Mouse (Mus musculus) MEL (cell line): ENCODE results near the gene Ntsr2. TPM values are rescaled to one million over a fixed set of nuclear protein-coding genes. Genes with fewer than 3 reads are reported as not detected.

Experiments
- DNase-seq: peaks from one replicate; pipeline ENCODE4 v3.0.0; 2011; ENCODE audit warnings: low read depth, low spot score
- H3K27ac ChIP-seq: 2 replicates; pipeline ENCODE4 v1.5.1; 2012; ENCODE audit warnings: low read depth, mild to moderate bottlenecking, control low read depth, low read length, moderate library complexity; ENCODE audit not compliant: control insufficient read depth
- H3K27me3 ChIP-seq, 2 experiments: fragments of 150-350 bp in 1 of 2; sonication (generic) in 1 of 2; 2 replicates each; pipeline ENCODE4 v1.6.1; 2012; ENCODE audit warnings: low read length in 2 of 2, mild to moderate bottlenecking in 2 of 2, improper control_type of control experiment in 1 of 2, moderate library complexity in 1 of 2; ENCODE audit not compliant: insufficient read depth in 2 of 2, control insufficient read depth in 1 of 2
- H3K36me3 ChIP-seq, 2 experiments: 2 replicates each; pipeline ENCODE4 v1.6.1; 2012 to 2014; ENCODE audit warnings: low read length in 2 of 2, improper control_type of control experiment in 1 of 2, inconsistent platforms in 1 of 2, mild to moderate bottlenecking in 1 of 2; ENCODE audit not compliant: insufficient read depth in 2 of 2, control insufficient read depth in 1 of 2
- H3K4me1 ChIP-seq, 2 experiments: fragments of 150-350 bp in 1 of 2; sonication (generic) in 1 of 2; 2 replicates each; pipeline ENCODE4 v1.6.1; 2012; ENCODE audit warnings: low read length in 2 of 2, improper control_type of control experiment in 1 of 2, mild to moderate bottlenecking in 1 of 2; ENCODE audit not compliant: insufficient read depth in 2 of 2, control insufficient read depth in 1 of 2
- H3K4me3 ChIP-seq, 2 experiments: fragments of 150-350 bp in 1 of 2; sonication (generic) in 1 of 2; 2 replicates each; pipeline ENCODE4 v1.5.1; 2012; ENCODE audit warnings: low read depth in 2 of 2, low read length in 2 of 2, mild to moderate bottlenecking in 2 of 2, moderate library complexity in 2 of 2, control low read depth in 1 of 2, improper control_type of control experiment in 1 of 2; ENCODE audit not compliant: control insufficient read depth in 1 of 2, insufficient read depth in 1 of 2
- H3K79me2 ChIP-seq: 2 replicates; pipeline ENCODE4 v1.6.1; 2012; ENCODE audit warnings: mild to moderate bottlenecking, low read length, moderate library complexity; ENCODE audit not compliant: control insufficient read depth, poor library complexity, insufficient read depth
- H3K9ac ChIP-seq: 2 replicates; pipeline ENCODE4 v1.6.1; 2012; ENCODE audit warnings: low read depth, mild to moderate bottlenecking, control low read depth, low read length, moderate library complexity; ENCODE audit not compliant: control insufficient read depth, poor library complexity, severe bottlenecking
- H3K9me3 ChIP-seq: fragments of 150-350 bp; sonication (generic); replicated peaks from 2 replicates; pipeline ENCODE4 v1.6.1; 2012; ENCODE audit warnings: mild to moderate bottlenecking, low read length, improper control_type of control experiment, moderate library complexity; ENCODE audit not compliant: insufficient read depth
- BHLHE40 ChIP-seq: IDR thresholded peaks from 2 replicates; pipeline ENCODE4 v1.6.1; 2012; ENCODE audit warnings: low read depth, mild to moderate bottlenecking, inconsistent platforms, low read length, improper control_type of control experiment, borderline replicate concordance
- CHD1 ChIP-seq: IDR thresholded peaks from 2 replicates; pipeline ENCODE4 v1.6.1; 2012; ENCODE audit warnings: low read depth, mild to moderate bottlenecking, inconsistent platforms, low read length, improper control_type of control experiment
- CTCF ChIP-seq, 3 experiments: IDR thresholded peaks in 2 of 3; conservative IDR thresholded peaks in 1 of 3; 2 replicates each; pipeline ENCODE4 v1.5.1; 2011 to 2012; ENCODE audit warnings: low read length in 3 of 3, low read depth in 2 of 3, mild to moderate bottlenecking in 2 of 3, improper control_type of control experiment in 1 of 3, inconsistent platforms in 1 of 3, mixed read lengths in 1 of 3, moderate library complexity in 1 of 3; ENCODE audit not compliant: control insufficient read depth in 1 of 3, insufficient read depth in 1 of 3, poor library complexity in 1 of 3, severe bottlenecking in 1 of 3
- E2F4 ChIP-seq: IDR thresholded peaks from 2 replicates; pipeline ENCODE4 v1.6.1; 2011; ENCODE audit warnings: low read depth, low read length, improper control_type of control experiment, borderline replicate concordance
- ELF1 ChIP-seq: IDR thresholded peaks from 2 replicates; pipeline ENCODE4 v1.6.1; 2014; ENCODE audit warnings: low read depth, mild to moderate bottlenecking, inconsistent platforms, low read length, improper control_type of control experiment, moderate library complexity
- GABPA ChIP-seq: IDR thresholded peaks from 2 replicates; pipeline ENCODE4 v1.6.1; 2012; ENCODE audit warnings: low read depth, mild to moderate bottlenecking, inconsistent platforms, low read length, improper control_type of control experiment, moderate library complexity
- GATA1 ChIP-seq: IDR thresholded peaks from 2 replicates; pipeline ENCODE4 v1.6.1; 2011; ENCODE audit warnings: low read depth, low read length, improper control_type of control experiment
- HCFC1 ChIP-seq: IDR thresholded peaks from 2 replicates; pipeline ENCODE4 v1.6.1; 2012; ENCODE audit warnings: low read depth, mild to moderate bottlenecking, inconsistent platforms, low read length, improper control_type of control experiment, moderate library complexity
- JUND ChIP-seq: IDR thresholded peaks from 2 replicates; pipeline ENCODE4 v1.6.1; 2011; ENCODE audit warnings: low read depth, mild to moderate bottlenecking, improper control_type of control experiment, low read length
- KAT2A ChIP-seq: conservative IDR thresholded peaks from 2 replicates; pipeline ENCODE4 v1.6.1; 2012; ENCODE audit warnings: low read depth, low read length, improper control_type of control experiment, inconsistent platforms
- MAFK ChIP-seq: IDR thresholded peaks from 2 replicates; pipeline ENCODE4 v1.6.1; 2011; ENCODE audit warnings: low read depth, mild to moderate bottlenecking, low read length, improper control_type of control experiment, borderline replicate concordance
- MAX ChIP-seq: IDR thresholded peaks from 2 replicates; pipeline ENCODE4 v1.6.1; 2011; ENCODE audit warnings: low read length, improper control_type of control experiment
- MAZ ChIP-seq: IDR thresholded peaks from 2 replicates; pipeline ENCODE4 v1.6.1; 2012; ENCODE audit warnings: low read depth, mild to moderate bottlenecking, inconsistent platforms, low read length, improper control_type of control experiment
- MEF2A ChIP-seq: IDR thresholded peaks from 2 replicates; pipeline ENCODE4 v1.6.1; 2014; ENCODE audit warnings: low read depth, mild to moderate bottlenecking, inconsistent platforms, low read length, improper control_type of control experiment; ENCODE audit not compliant: poor library complexity, insufficient replicate concordance, severe bottlenecking; ENCODE audit errors: extremely low read depth
- MXI1 ChIP-seq: IDR thresholded peaks from 2 replicates; pipeline ENCODE4 v1.6.1; 2011; ENCODE audit warnings: mild to moderate bottlenecking, low read depth, low read length, improper control_type of control experiment
- MYB ChIP-seq: IDR thresholded peaks from 2 replicates; pipeline ENCODE4 v1.6.1; 2011; ENCODE audit warnings: mild to moderate bottlenecking, low read depth, low read length, improper control_type of control experiment
- NELFE ChIP-seq: IDR thresholded peaks from 2 replicates; pipeline ENCODE4 v1.6.1; 2011; ENCODE audit warnings: low read depth, low read length, improper control_type of control experiment
- POLR2A ChIP-seq, 2 experiments: IDR thresholded peaks; 2 replicates each; pipeline ENCODE4 v1.6.1; 2011 to 2012; ENCODE audit warnings: low read length in 2 of 2, mild to moderate bottlenecking in 2 of 2, control low read depth in 1 of 2, improper control_type of control experiment in 1 of 2, low read depth in 1 of 2, moderate library complexity in 1 of 2; ENCODE audit not compliant: control insufficient read depth in 1 of 2, insufficient read depth in 1 of 2, poor library complexity in 1 of 2
- POLR2AphosphoS5 ChIP-seq: IDR thresholded peaks from 2 replicates; pipeline ENCODE4 v1.6.1; 2012; ENCODE audit warnings: low read depth, borderline replicate concordance, mild to moderate bottlenecking, inconsistent platforms, low read length, moderate library complexity, mixed read lengths
- RAD21 ChIP-seq: IDR thresholded peaks from 2 replicates; pipeline ENCODE4 v1.6.1; 2011; ENCODE audit warnings: mild to moderate bottlenecking, low read depth, low read length, improper control_type of control experiment
- SIN3A ChIP-seq: IDR thresholded peaks from 2 replicates; pipeline ENCODE4 v1.6.1; 2012; ENCODE audit warnings: low read length, improper control_type of control experiment, inconsistent platforms
- SMC3 ChIP-seq: IDR thresholded peaks from 2 replicates; pipeline ENCODE4 v1.6.1; 2011; ENCODE audit warnings: low read depth, low read length, improper control_type of control experiment
- TAL1 ChIP-seq: IDR thresholded peaks from 2 replicates; pipeline ENCODE4 v1.6.1; 2012; ENCODE audit warnings: mild to moderate bottlenecking, inconsistent platforms, low read length, moderate library complexity, mixed read lengths
- TBP ChIP-seq: IDR thresholded peaks from 2 replicates; pipeline ENCODE4 v1.8.0; 2011; ENCODE audit warnings: low read depth, low read length, improper control_type of control experiment
- TCF12 ChIP-seq: IDR thresholded peaks from 2 replicates; pipeline ENCODE4 v1.6.1; 2014; ENCODE audit warnings: low read depth, mild to moderate bottlenecking, inconsistent platforms, low read length, improper control_type of control experiment, moderate library complexity
- UBTF ChIP-seq: IDR thresholded peaks from 2 replicates; pipeline ENCODE4 v1.6.1; 2012; ENCODE audit warnings: low read depth, mild to moderate bottlenecking, inconsistent platforms, low read length, improper control_type of control experiment, moderate library complexity, borderline replicate concordance; ENCODE audit not compliant: insufficient read depth
- ZC3H11A ChIP-seq: IDR thresholded peaks from 2 replicates; pipeline ENCODE4 v1.6.1; 2012; ENCODE audit warnings: low read depth, mild to moderate bottlenecking, inconsistent platforms, low read length, improper control_type of control experiment
- ZKSCAN1 ChIP-seq: IDR thresholded peaks from 2 replicates; pipeline ENCODE4 v1.6.1; 2012; ENCODE audit warnings: low read depth, mild to moderate bottlenecking, inconsistent platforms, low read length, improper control_type of control experiment, moderate library complexity
- ZMIZ1 ChIP-seq: IDR thresholded peaks from 2 replicates; pipeline ENCODE4 v1.6.1; 2012; ENCODE audit warnings: low read depth, mild to moderate bottlenecking, inconsistent platforms, low read length, improper control_type of control experiment, moderate library complexity
- polyA plus RNA-seq, 2 experiments: library from polyadenylated mRNA; stranded (reverse) in 1 of 2; unstranded in 1 of 2; fragments of >175 nt in 1 of 2; fragments of >200 nt in 1 of 2; gene quantifications; 2 replicates each; pipeline versions ENCODE4 v1.2.1 to v1.2.4; 2012; ENCODE audit warnings: low replicate concordance in 2 of 2, low read depth in 1 of 2; ENCODE audit not compliant: insufficient read length in 2 of 2, insufficient read depth in 1 of 2, missing spikeins in 1 of 2
- total RNA-seq: library from RNA; depleted of rRNA; stranded (reverse); fragments of 300-350 nt; gene quantifications from 2 replicates; pipeline ENCODE4 v1.2.3, GENCODE M21; 2012

Gene Ntsr2
- total and polyA plus RNA-seq, 3 experiments: not detected

- no peaks in the 10 kb centered on the region for H3K36me3 ChIP-seq
- no peaks in the 10 kb centered on the region for H3K4me1 ChIP-seq
- H3K9ac ChIP-seq: no peak overlapping the region
- no peaks in the 10 kb centered on the region for H3K9me3 ChIP-seq
- H3K27me3 ChIP-seq: peaks cover 0 to 11% of the 10 kb centered on the region in 2 experiments; a peak in 2 of 4 replicates
- DNase-seq: no peak
- no peak overlapping the region for H3K27ac ChIP-seq
- no peak overlapping the region for H3K4me3 ChIP-seq
- no peaks in the 10 kb centered on the region for H3K79me2 ChIP-seq
- TF ChIP-seq ELF1 (no peak), UBTF (no peak), BHLHE40 (no peak), MXI1 (no peak), SMC3 (no peak), HCFC1 (no peak), GATA1 (no peak), GABPA (no peak), ZMIZ1 (no peak), POLR2AphosphoS5 (no peak), CTCF (IDR thresholded peaks at IDR 0.05 in 2 of 3, conservative IDR thresholded peaks at IDR 0.05 in 1 of 3; ENCODE audit: control insufficient read depth in 1 of 3, insufficient read depth in 1 of 3, low read depth in 2 of 3, low read length in 3 of 3, poor library complexity in 1 of 3, severe bottlenecking in 1 of 3) (no peak), SIN3A (no peak), ZKSCAN1 (no peak), CHD1 (no peak), TCF12 (no peak), NELFE (no peak), POLR2A (IDR thresholded peaks at IDR 0.05; ENCODE audit: control insufficient read depth in 1 of 2, insufficient read depth in 1 of 2, low read depth in 1 of 2, low read length in 2 of 2, poor library complexity in 1 of 2) (no peak), E2F4 (no peak)
Measured at GRCm38 (mm10) chr12:16615738-16616137, 37.4 kb upstream of the Ntsr2 start.

- Histone ChIP-seq H3K4me3 (no peak overlapping the region), H3K27me3 (peaks cover 0 to 3% of the 10 kb centered on the region in 2 experiments; a peak in 2 of 4 replicates), H3K4me1 (no peaks in the 10 kb centered on the region), H3K27ac (no peak overlapping the region), H3K36me3 (no peaks in the 10 kb centered on the region), H3K9me3 (no peaks in the 10 kb centered on the region), H3K9ac (no peak overlapping the region), H3K79me2 (no peaks in the 10 kb centered on the region)
- TF ChIP-seq POLR2A (IDR thresholded peaks at IDR 0.05; ENCODE audit: control insufficient read depth in 1 of 2, insufficient read depth in 1 of 2, low read depth in 1 of 2, low read length in 2 of 2, poor library complexity in 1 of 2): no peak
- no peak for TF ChIP-seq TCF12
- no peak for TF ChIP-seq TBP
- no peak for TF ChIP-seq SMC3
- TF ChIP-seq MAX: no peak
- TF ChIP-seq MAZ: no peak
- no peak for TF ChIP-seq TAL1
- no peak for TF ChIP-seq KAT2A
- no peak for TF ChIP-seq CTCF (IDR thresholded peaks at IDR 0.05 in 2 of 3, conservative IDR thresholded peaks at IDR 0.05 in 1 of 3; ENCODE audit: control insufficient read depth in 1 of 3, insufficient read depth in 1 of 3, low read depth in 2 of 3, low read length in 3 of 3, poor library complexity in 1 of 3, severe bottlenecking in 1 of 3)
- no peak for TF ChIP-seq MEF2A
- TF ChIP-seq GABPA: no peak
- no peak for TF ChIP-seq ZC3H11A
- TF ChIP-seq E2F4: no peak
- TF ChIP-seq MYB: no peak
- no peak for TF ChIP-seq JUND
- TF ChIP-seq MAFK: no peak
- TF ChIP-seq BHLHE40: no peak
- no peak for TF ChIP-seq RAD21
- no peak for DNase-seq
Measured at GRCm38 (mm10) chr12:16618512-16619274, 34.5 kb upstream of the Ntsr2 start.
